ENCODE assay signal across 8 mouse cellular contexts in genomic region chr5:145139571-145140519, GRCm38 (mm10). TPM values are rescaled to one million over a fixed set of nuclear protein-coding genes. Genes with fewer than 3 reads are reported as not detected.
A peak's percentile ranks its signal among the peaks of the same experiment; 100 is the strongest.
DNase-seq lines count a peak whose midpoint lies in the region; ATAC-seq and TF ChIP-seq lines count a peak whose summit lies in the region.

Pdap1 (minus strand) TSS chr5:145140238.
Bud31 (plus strand) TSS chr5:145140362.

- H3ac ChIP-seq in C2C12 (ENCODE audit: control insufficient read depth, insufficient read length, low read depth), result peak within 1 kb of the TSS; percentile 90

- under 1% methylated on average over 84 of the region's 84 CpGs for WGBS in heart, embryonic 12.5 days
- WGBS in kidney, postnatal 0 days, result under 1% methylated on average over 82 of the region's 84 CpGs
- under 1% methylated on average over 84 of the region's 84 CpGs for WGBS in liver, embryonic 11.5 days
- under 1% methylated on average over 84 of the region's 84 CpGs for WGBS in stomach, embryonic 14.5 days

- TF ChIP-seq CTCF in C2C12 (IDR thresholded peaks at IDR 0.05; ENCODE audit: control insufficient read depth, insufficient read depth, insufficient read length), result no peak
- no peak for TF ChIP-seq CTCF in brain, embryonic 14.5 days (IDR thresholded peaks at IDR 0.05; ENCODE audit: borderline replicate concordance, extremely low read depth, insufficient read depth, insufficient read length)
- 0 out of 2 replicates have a peak, but pooled peaks have one; percentile 8 for TF ChIP-seq CTCF in kidney, postnatal 0 days (IDR thresholded peaks at IDR 0.05; ENCODE audit: low read depth)

- peak within 1 kb of the TSS; percentile 96 for H3K4me2 ChIP-seq in heart, embryonic 12.5 days
- peak within 1 kb of the TSS; percentile 76 for H3K4me2 ChIP-seq in kidney, postnatal 0 days (ENCODE audit: low read length)
- peak within 1 kb of the TSS; percentile 82 for H3K4me2 ChIP-seq in liver, embryonic 11.5 days
- peak within 1 kb of the TSS; percentile 71 for H3K4me2 ChIP-seq in stomach, embryonic 14.5 days (replicated peaks; ENCODE audit: low read depth, low read length)

- peaks cover 62% of the 10 kb centered on the region for H3K4me1 ChIP-seq in erythroblast, embryonic 14.5 days (ENCODE audit: control insufficient read depth)
- H3K4me1 ChIP-seq in heart, embryonic 12.5 days (replicated peaks), result peaks cover 26% of the 10 kb centered on the region
- 0 out of 2 replicates have a peak, but pooled peaks cover 4% of the 10 kb centered on the region for H3K4me1 ChIP-seq in kidney, postnatal 0 days (replicated peaks; ENCODE audit: insufficient read depth, low read length)
- H3K4me1 ChIP-seq in liver, embryonic 11.5 days (replicated peaks; ENCODE audit: control insufficient read depth, insufficient read depth, low read length), result peaks cover 23% of the 10 kb centered on the region
- H3K4me1 ChIP-seq in stomach, embryonic 14.5 days (ENCODE audit: control insufficient read depth, insufficient read depth, low read length), result peaks cover 17% of the 10 kb centered on the region; the same call in 1 of the 2 replicates

- ATAC-seq in heart, embryonic 12.5 days (ENCODE audit: insufficient number of reproducible peaks, low FRiP score), result peak; percentile 93
- ATAC-seq in kidney, postnatal 0 days (replicated peaks; ENCODE audit: low FRiP score, low read depth), result peak; percentile 93
- peak; percentile 90 for ATAC-seq in liver, embryonic 11.5 days (replicated peaks; ENCODE audit: low FRiP score)
- ATAC-seq in stomach, embryonic 14.5 days (ENCODE audit: insufficient number of reproducible peaks, insufficient read depth, low FRiP score, low read depth), result peak; percentile 91

- H3K79me2 ChIP-seq in C2C12 (ENCODE audit: control insufficient read depth, insufficient read depth), result peaks cover 89% of the 10 kb centered on the region

- no peaks in the 10 kb centered on the region for H3K9me3 ChIP-seq in erythroblast, embryonic 14.5 days (ENCODE audit: control insufficient read depth, low read length)
- no peaks in the 10 kb centered on the region for H3K9me3 ChIP-seq in heart, embryonic 12.5 days (replicated peaks)
- H3K9me3 ChIP-seq in kidney, postnatal 0 days (replicated peaks; ENCODE audit: low read length), result no peaks in the 10 kb centered on the region
- no peaks in the 10 kb centered on the region for H3K9me3 ChIP-seq in liver, embryonic 11.5 days (ENCODE audit: control insufficient read depth, low read length)
- no peaks in the 10 kb centered on the region for H3K9me3 ChIP-seq in stomach, embryonic 14.5 days (ENCODE audit: control insufficient read depth, low read depth, low read length)

- peaks cover 54% of the 10 kb centered on the region for H3K79me3 ChIP-seq in C2C12 (ENCODE audit: low read depth)

- no peaks in the 10 kb centered on the region for H3K27me3 ChIP-seq in C2C12 (ENCODE audit: control insufficient read depth, insufficient read depth, insufficient read length)
- no peaks in the 10 kb centered on the region for H3K27me3 ChIP-seq in erythroblast, embryonic 14.5 days (ENCODE audit: control insufficient read depth)
- no peaks in the 10 kb centered on the region for H3K27me3 ChIP-seq in heart, embryonic 12.5 days (replicated peaks)
- H3K27me3 ChIP-seq in kidney, postnatal 0 days (ENCODE audit: insufficient read depth, low read length), result no peaks in the 10 kb centered on the region
- no peaks in the 10 kb centered on the region for H3K27me3 ChIP-seq in liver, embryonic 11.5 days (replicated peaks; ENCODE audit: control insufficient read depth, insufficient read depth, low read length)
- H3K27me3 ChIP-seq in stomach, embryonic 14.5 days (ENCODE audit: control insufficient read depth, insufficient read depth, low read length), result no peaks in the 10 kb centered on the region

- H3K27ac ChIP-seq in heart, embryonic 12.5 days (ENCODE audit: poor library complexity, severe bottlenecking), result peak within 1 kb of the TSS; percentile 83
- peak within 1 kb of the TSS; percentile 94 for H3K27ac ChIP-seq in kidney, postnatal 0 days
- peak within 1 kb of the TSS; percentile 56 for H3K27ac ChIP-seq in liver, embryonic 11.5 days (ENCODE audit: low read depth, low read length)
- peak within 1 kb of the TSS; percentile 79 for H3K27ac ChIP-seq in stomach, embryonic 14.5 days (ENCODE audit: low read length)

- DNase-seq in brain, embryonic 14.5 days (ENCODE audit: low read depth), result peak; percentile 98
- DNase-seq in kidney, postnatal 0 days (ENCODE audit: low spot score), result peak; percentile 98
- DNase-seq in liver, embryonic 11.5 days (ENCODE audit: low spot score), result peak; percentile 95
- peak; percentile 98 for DNase-seq in naive thymus-derived CD4-positive, alpha-beta T cell, adult 2 months (ENCODE audit: low read depth)

- TF ChIP-seq POLR2A in brain, embryonic 14.5 days (IDR thresholded peaks at IDR 0.05; ENCODE audit: borderline replicate concordance, extremely low read depth, insufficient read depth, insufficient read length, poor library complexity, severe bottlenecking), result peak; percentile 58; the same call in 1 of the 2 replicates

- peak within 1 kb of the TSS; percentile 86 for H3K4me3 ChIP-seq in C2C12 (ENCODE audit: insufficient read depth, poor library complexity, severe bottlenecking)
- H3K4me3 ChIP-seq in erythroblast, embryonic 14.5 days (replicated peaks), result peak within 1 kb of the TSS; percentile 99
- peak within 1 kb of the TSS; percentile 80 for H3K4me3 ChIP-seq in heart, embryonic 12.5 days
- H3K4me3 ChIP-seq in kidney, postnatal 0 days (replicated peaks; ENCODE audit: low read depth, low read length), result peak within 1 kb of the TSS; percentile 89
- H3K4me3 ChIP-seq in liver, embryonic 11.5 days (ENCODE audit: low read depth, low read length), result peak within 1 kb of the TSS; percentile 78
- H3K4me3 ChIP-seq in stomach, embryonic 14.5 days (ENCODE audit: low read depth, low read length), result peak within 1 kb of the TSS; percentile 99

- peaks cover 55% of the 10 kb centered on the region for H3K36me3 ChIP-seq in C2C12 (ENCODE audit: control insufficient read depth, insufficient read depth)
- H3K36me3 ChIP-seq in erythroblast, embryonic 14.5 days (ENCODE audit: control insufficient read depth), result peaks cover 70% of the 10 kb centered on the region
- H3K36me3 ChIP-seq in heart, embryonic 12.5 days, result peaks cover 52% of the 10 kb centered on the region
- H3K36me3 ChIP-seq in kidney, postnatal 0 days (ENCODE audit: insufficient read depth, low read length), result peaks cover 30% of the 10 kb centered on the region
- peaks cover 36% of the 10 kb centered on the region for H3K36me3 ChIP-seq in liver, embryonic 11.5 days (ENCODE audit: control insufficient read depth, insufficient read depth, low read length)
- peaks cover 49% of the 10 kb centered on the region for H3K36me3 ChIP-seq in stomach, embryonic 14.5 days (ENCODE audit: control insufficient read depth, insufficient read depth, low read length)

- H3K9ac ChIP-seq in heart, embryonic 12.5 days, result peak within 1 kb of the TSS; percentile 94
- peak within 1 kb of the TSS; percentile 90 for H3K9ac ChIP-seq in kidney, postnatal 0 days (ENCODE audit: low read depth, low read length)
- H3K9ac ChIP-seq in liver, embryonic 11.5 days (ENCODE audit: low read depth, low read length), result peak within 1 kb of the TSS; percentile 90
- peak within 1 kb of the TSS; percentile 81 for H3K9ac ChIP-seq in stomach, embryonic 14.5 days (replicated peaks; ENCODE audit: low read depth, low read length)

TF ChIP-seq in C2C12, 6 proteins besides CTCF, POLR2A, EP300 and RAD21:
- TF ChIP-seq MYOD1 (IDR thresholded peaks at IDR 0.05; ENCODE audit: control insufficient read depth, insufficient read length, low read depth), result no peak
- no peak for TF ChIP-seq MYOG (IDR thresholded peaks at IDR 0.05; ENCODE audit: control insufficient read depth, extremely low read depth, insufficient read length)
- peak; percentile 96 for TF ChIP-seq CEBPB (IDR thresholded peaks at IDR 0.05; ENCODE audit: low read depth)
- TF ChIP-seq FOSL1 (IDR thresholded peaks at IDR 0.05; ENCODE audit: insufficient read depth, low read length, poor library complexity, severe bottlenecking), result no peak
- TF ChIP-seq MAX (IDR thresholded peaks at IDR 0.05), result peak; percentile 100
- TF ChIP-seq USF1 (IDR thresholded peaks at IDR 0.05; ENCODE audit: low read depth), result no peak
TF ChIP-seq in C2C12: peak in this region for 2.

RNA-seq across cellular contexts. Expression of gene Pdap1, which starts in this region (rescaled TPM):
- polyA plus RNA-seq in C2C12 (2012; fragmentation: generic; extraction: Trizol), result 136 TPM
- polyA plus RNA-seq in brain, embryonic 14.5 days (2012; rRNA removed), result 73.6 and 112 TPM in 2 replicates
- polyA plus RNA-seq in erythroblast, embryonic 14.5 days (2012), result 23.4 and 39.5 TPM in 2 replicates
- polyA plus RNA-seq in heart, embryonic 12.5 days (2016; fragmentation: Nextera tagmentation; extraction: Ambion mirVana), result 71.8 and 78.5 TPM in 2 replicates
- 89.9 and 95.7 TPM in 2 replicates for polyA plus RNA-seq in kidney, postnatal 0 days (2015; fragmentation: Nextera tagmentation; extraction: Ambion mirVana)
- 104 and 122 TPM in 2 replicates for polyA plus RNA-seq in liver, embryonic 11.5 days (2014; fragmentation: Nextera tagmentation; extraction: Ambion mirVana)
- 102 and 111 TPM in 2 replicates for polyA plus RNA-seq in stomach, embryonic 14.5 days (2014; fragmentation: Nextera tagmentation; extraction: Ambion mirVana)

RNA-seq across cellular contexts. Expression of gene Bud31, which starts in this region (rescaled TPM):
- polyA plus RNA-seq in C2C12 (2012; fragmentation: generic; extraction: Trizol), result 175 TPM
- 121 and 148 TPM in 2 replicates for polyA plus RNA-seq in brain, embryonic 14.5 days (2012; rRNA removed)
- 2.2 and 3.0 TPM in 2 replicates for polyA plus RNA-seq in erythroblast, embryonic 14.5 days (2012)
- polyA plus RNA-seq in heart, embryonic 12.5 days (2016; fragmentation: Nextera tagmentation; extraction: Ambion mirVana), result 140 and 151 TPM in 2 replicates
- polyA plus RNA-seq in kidney, postnatal 0 days (2015; fragmentation: Nextera tagmentation; extraction: Ambion mirVana), result 185 and 186 TPM in 2 replicates
- 233 and 243 TPM in 2 replicates for polyA plus RNA-seq in liver, embryonic 11.5 days (2014; fragmentation: Nextera tagmentation; extraction: Ambion mirVana)
- polyA plus RNA-seq in stomach, embryonic 14.5 days (2014; fragmentation: Nextera tagmentation; extraction: Ambion mirVana), result 186 and 191 TPM in 2 replicates

Comparison
In these comparisons a context has a peak if more than half of its experiments do, and no peak if none do; other contexts are left out.
1. Peak in every context shown above with its lines: DNase-seq, ATAC-seq, H3K4me3 ChIP-seq and H3K27ac ChIP-seq.
2. RNA of gene Bud31 (polyA plus RNA-seq): 233 to 243 TPM in liver, embryonic 11.5 days, 186 to 191 TPM in stomach, embryonic 14.5 days, 185 to 186 TPM in kidney, postnatal 0 days, 175 TPM in C2C12 (single experiment), 140 to 151 TPM in heart, embryonic 12.5 days and 121 to 148 TPM in brain, embryonic 14.5 days; 2.2 to 3.0 TPM in erythroblast, embryonic 14.5 days; every median in the first group is over 10 times any median in the second.